Mouse (Mus musculus) macrophage (primary cell): Measurements from ENCODE around the gene Wdpcp. TPM values are rescaled to one million over a fixed set of nuclear protein-coding genes. Genes with fewer than 3 reads are reported as not detected.

Experiments
- H3K27ac ChIP-seq: fragments of 350-480 bp; formaldehyde crosslinking; 2 replicates; pipeline ENCODE4 v1.9.0; 2021
- H3K36me3 ChIP-seq: fragments of 350-480 bp; formaldehyde crosslinking; 2 replicates; pipeline ENCODE4 v1.9.0; 2021; ENCODE audit errors: inconsistent target
- H3K4me3 ChIP-seq: fragments of 350-480 bp; formaldehyde crosslinking; 2 replicates; pipeline ENCODE4 v1.9.0; 2021; ENCODE audit errors: inconsistent target
- H3K79me2 ChIP-seq: fragments of 350-480 bp; formaldehyde crosslinking; 2 replicates; pipeline ENCODE4 v1.9.0; 2021; ENCODE audit errors: inconsistent target
- WGBS: methylation state at CpG from one replicate; pipeline ENCODE4 v1.1.7; 2026; ENCODE audit warnings: inconsistent platforms; ENCODE audit not compliant: missing documents; 5-methylcytosine and 5-hydroxymethylcytosine counted together
- polyA plus RNA-seq: library from polyadenylated mRNA; stranded (reverse); fragments of 250-400 nt; gene quantifications from 3 replicates; pipeline ENCODE4 v1.2.4, GENCODE M21; 2018; ENCODE audit warnings: inconsistent platforms

Gene Wdpcp
- polyA plus RNA-seq, 1 experiment from 2014 or later, result 5.7 TPM

DNA sequence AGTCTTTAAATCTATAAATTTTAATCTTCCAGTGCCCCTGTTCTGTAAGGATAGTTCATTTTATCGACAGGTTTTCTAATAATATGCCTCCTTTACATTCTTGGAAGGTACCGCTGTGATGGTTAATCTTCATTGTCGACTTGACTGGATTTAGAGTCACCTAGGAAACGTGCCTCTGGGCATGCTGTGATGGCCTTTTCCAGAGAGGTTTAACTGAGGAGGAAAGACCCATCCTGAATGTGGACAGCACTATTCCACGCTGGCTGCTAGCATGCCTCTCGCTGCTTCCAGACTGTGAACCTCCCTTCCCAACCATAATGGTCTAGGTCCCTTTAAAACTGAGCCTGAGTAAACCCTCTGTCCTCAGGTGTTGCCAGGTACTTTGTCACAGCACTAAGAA lies 163.2 kb downstream of the Wdpcp start:
- no peak overlapping the region for H3K27ac ChIP-seq
- no peaks in the 10 kb centered on the region for H3K79me2 ChIP-seq
- no peak overlapping the region for H3K4me3 ChIP-seq
- WGBS, result 82% methylated on average over 6 of the region's 6 CpGs
- no peaks in the 10 kb centered on the region for H3K36me3 ChIP-seq

DNA sequence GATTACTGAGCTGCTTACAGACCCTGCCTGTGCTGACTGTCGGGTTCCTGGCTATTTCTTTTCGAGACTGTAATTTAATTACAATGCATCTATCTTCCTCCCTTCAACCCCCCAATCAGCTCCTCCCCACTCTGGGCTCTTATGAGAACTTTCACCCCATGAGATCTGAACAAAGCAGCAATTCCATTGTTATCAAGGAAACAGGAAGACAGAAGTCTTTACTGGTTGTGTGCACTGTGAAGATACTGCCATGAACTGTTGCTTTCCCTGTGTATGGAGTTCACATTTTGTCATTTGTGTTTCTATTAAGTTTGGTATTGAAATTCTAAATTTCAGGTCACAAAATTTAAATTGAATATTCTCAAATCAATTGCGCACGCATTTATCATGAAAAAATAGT lies 177.5 kb downstream of the Wdpcp start:
- H3K36me3 ChIP-seq, result no peaks in the 10 kb centered on the region
- WGBS, result 77% methylated on average over 4 of the region's 4 CpGs
- no peak overlapping the region for H3K4me3 ChIP-seq
- H3K27ac ChIP-seq, result no peak overlapping the region
- no peaks in the 10 kb centered on the region for H3K79me2 ChIP-seq

DNA sequence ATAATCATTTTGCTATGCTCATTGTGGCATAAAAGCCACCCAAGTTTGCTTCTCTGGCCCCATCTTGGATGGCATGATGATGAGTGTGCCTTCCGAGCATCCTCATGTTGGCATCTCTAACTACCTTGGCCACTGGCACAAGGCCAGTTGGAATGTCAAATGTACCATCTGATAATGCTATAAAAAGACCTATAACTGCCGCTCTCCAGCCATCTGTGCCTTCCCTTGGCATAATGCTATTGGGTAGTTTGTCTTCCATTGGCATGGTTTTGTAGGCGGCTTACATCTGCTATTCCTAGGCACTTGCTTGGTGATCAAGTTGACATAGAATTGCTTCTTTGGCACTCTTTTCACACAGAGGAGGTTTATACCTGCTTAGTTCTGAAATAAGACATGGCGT lies 191.2 kb downstream of the Wdpcp start:
- H3K79me2 ChIP-seq, result no peaks in the 10 kb centered on the region
- 93% methylated on average over 4 of the region's 4 CpGs for WGBS
- H3K4me3 ChIP-seq, result no peak overlapping the region
- H3K27ac ChIP-seq, result no peak overlapping the region
- H3K36me3 ChIP-seq, result no peaks in the 10 kb centered on the region

DNA sequence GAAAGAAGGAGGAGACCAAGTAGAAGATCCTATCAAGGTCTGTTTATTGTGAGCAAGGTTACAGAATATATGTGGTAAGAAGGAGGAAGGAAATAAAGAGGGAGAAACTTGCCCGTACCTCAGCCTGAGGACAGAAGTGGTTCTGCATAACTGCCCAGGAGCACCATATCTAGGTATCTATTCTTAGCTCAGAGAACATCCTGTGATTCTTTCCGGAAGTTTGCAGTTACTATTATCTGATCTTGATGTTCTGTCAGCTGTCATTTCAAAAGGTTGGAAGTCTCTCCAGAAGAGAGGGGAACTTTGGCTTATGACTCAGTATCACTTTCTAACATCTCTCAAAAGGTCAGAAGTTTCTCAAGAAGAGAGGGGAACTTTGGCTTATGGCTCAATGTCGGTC lies 216.8 kb downstream of the Wdpcp start:
- Histone ChIP-seq H3K36me3 (no peaks in the 10 kb centered on the region), H3K27ac (no peak overlapping the region), H3K4me3 (no peak overlapping the region), H3K79me2 (no peaks in the 10 kb centered on the region)
- 53% methylated on average over 3 of the region's 3 CpGs for WGBS

DNA sequence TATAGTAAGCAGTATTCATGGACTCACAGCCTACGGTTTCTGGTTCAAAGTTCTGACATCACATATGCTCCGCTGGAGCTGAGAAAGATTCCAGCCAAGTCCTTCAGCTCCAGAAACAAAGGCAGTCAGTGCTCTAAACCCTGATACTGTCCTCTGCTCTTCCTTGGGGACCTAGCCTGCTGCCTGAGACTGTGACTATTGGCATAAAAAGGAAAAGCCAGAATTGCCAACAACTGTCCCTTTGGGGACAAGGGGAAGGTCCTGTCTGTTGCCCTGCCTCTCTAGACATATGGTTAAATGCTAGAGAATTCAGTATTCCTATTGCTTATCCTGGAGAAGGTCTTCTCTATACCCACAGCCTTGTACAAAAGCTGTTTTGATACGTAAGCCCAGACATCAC lies 252.9 kb downstream of the Wdpcp start:
- no peak overlapping the region for H3K27ac ChIP-seq
- no peak overlapping the region for H3K4me3 ChIP-seq
- 92% methylated on average over 3 of the region's 3 CpGs for WGBS
- no peaks in the 10 kb centered on the region for H3K79me2 ChIP-seq
- H3K36me3 ChIP-seq, result no peaks in the 10 kb centered on the region

DNA sequence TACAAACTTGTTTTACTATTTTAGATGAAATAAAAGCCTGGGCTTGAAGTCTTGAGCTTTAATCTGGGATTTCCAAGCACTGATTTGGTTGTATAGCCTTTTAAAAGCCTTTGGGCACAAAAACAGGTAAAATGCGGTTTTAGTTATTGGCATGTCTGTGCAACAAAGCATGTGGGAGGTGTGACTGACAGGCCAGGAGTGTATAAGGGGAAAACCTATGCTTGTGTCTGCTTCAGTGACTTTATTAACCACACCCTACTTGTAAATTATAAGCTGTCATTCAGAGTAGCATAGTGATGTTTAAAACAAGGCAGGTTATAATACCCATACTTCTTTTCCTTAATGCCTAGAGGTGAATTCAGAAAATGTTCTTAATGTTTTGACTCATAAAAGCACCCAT lies 254.5 kb downstream of the Wdpcp start:
- 78% methylated on average over 1 of the region's 1 CpGs for WGBS

DNA sequence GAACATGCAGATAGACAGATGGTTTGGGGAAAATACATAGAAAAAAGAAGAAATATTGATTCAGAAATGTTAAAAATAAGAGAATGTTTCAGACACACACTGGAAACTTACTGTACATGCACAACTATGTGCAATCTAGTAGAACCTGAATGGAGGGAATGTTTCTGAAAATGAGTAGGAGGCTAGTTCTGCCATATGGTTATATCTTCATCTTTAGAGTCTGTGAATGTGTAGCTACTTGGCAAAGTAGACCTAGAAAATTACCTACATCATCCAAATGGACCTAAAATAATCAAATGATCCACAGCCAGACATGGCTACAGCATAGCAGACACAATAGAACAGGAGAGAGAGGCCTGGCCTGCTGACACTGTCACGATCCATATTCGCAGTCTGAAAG lies 275.0 kb downstream of the Wdpcp start:
- H3K36me3 ChIP-seq, result no peaks in the 10 kb centered on the region
- 87% methylated on average over 2 of the region's 2 CpGs for WGBS
- no peak overlapping the region for H3K27ac ChIP-seq
- no peaks in the 10 kb centered on the region for H3K79me2 ChIP-seq
- no peak overlapping the region for H3K4me3 ChIP-seq

More for the DNA sequence above, 254.5 kb downstream of the Wdpcp start:
- no peaks in the 10 kb centered on the region for H3K36me3 ChIP-seq
- H3K79me2 ChIP-seq, result no peaks in the 10 kb centered on the region
- H3K4me3 ChIP-seq, result no peak overlapping the region
- no peak overlapping the region for H3K27ac ChIP-seq

DNA sequence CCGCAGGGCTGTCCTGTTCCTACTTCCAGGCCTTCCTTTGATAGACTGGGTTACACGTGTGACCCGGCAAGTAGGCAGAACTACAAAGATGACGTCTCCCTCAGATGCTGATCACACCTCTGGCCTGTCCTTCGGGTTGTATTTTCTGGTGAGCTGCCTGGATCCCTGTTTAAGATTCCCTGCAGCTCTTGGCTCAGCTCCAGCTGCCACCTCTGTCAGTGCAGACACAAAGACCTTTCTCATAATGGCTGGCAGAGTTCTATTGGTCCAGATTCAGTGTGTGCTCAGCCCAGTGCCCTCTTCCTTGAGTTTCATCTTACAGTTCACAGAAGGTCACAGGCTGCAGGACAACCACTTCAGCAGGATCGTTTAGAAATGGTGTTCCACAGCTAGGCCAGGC lies 292.0 kb downstream of the Wdpcp start:
- Histone ChIP-seq H3K36me3 (no peaks in the 10 kb centered on the region), H3K27ac (no peak overlapping the region), H3K79me2 (no peaks in the 10 kb centered on the region), H3K4me3 (no peak overlapping the region)
- WGBS, result 85% methylated on average over 6 of the region's 6 CpGs

DNA sequence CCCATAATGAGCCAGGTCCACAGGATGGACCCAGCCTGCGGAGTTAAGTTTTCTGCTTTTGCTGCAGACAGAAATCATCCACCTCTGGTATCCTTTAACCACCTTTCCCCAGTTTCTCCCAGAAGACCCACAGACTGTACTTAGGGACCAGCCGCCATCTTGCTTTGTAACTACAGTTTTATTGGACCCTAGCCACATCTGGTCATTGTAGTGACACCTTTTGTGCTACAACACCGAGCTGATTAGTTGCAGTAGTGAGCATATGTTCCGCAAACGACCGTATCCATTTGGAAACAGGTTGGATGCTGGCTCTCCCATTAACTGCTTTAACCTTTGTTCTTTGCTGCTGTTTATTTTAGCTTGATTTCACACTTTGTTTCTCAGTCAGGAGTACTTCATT lies 292.5 kb downstream of the Wdpcp start:
- 92% methylated on average over 6 of the region's 6 CpGs for WGBS
- Histone ChIP-seq H3K27ac (no peak overlapping the region), H3K79me2 (no peaks in the 10 kb centered on the region), H3K4me3 (no peak overlapping the region), H3K36me3 (no peaks in the 10 kb centered on the region)

DNA sequence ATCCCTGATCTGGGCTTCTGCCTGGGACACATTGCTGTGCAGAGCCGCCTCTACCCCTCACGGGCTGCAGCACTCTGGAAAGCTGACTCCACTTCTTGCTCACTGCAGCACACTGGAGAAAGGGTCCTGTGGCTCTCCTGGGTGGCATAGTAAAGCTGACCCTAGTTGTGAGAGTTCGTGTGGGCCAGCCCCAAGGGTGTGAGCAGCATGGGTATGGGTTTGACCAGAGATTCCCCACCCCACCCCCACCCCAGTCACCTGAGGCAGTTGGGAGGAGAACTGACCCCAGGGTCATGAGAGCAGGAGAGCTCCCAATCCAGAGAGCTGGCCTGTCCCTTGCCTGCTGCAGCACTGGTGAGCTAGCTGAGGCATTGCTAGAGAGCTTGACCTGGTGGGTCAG lies 296.6 kb downstream of the Wdpcp start:
- 93% methylated on average over 3 of the region's 3 CpGs for WGBS
- Histone ChIP-seq H3K4me3 (no peak overlapping the region), H3K27ac (no peak overlapping the region), H3K36me3 (no peaks in the 10 kb centered on the region), H3K79me2 (no peaks in the 10 kb centered on the region)

DNA sequence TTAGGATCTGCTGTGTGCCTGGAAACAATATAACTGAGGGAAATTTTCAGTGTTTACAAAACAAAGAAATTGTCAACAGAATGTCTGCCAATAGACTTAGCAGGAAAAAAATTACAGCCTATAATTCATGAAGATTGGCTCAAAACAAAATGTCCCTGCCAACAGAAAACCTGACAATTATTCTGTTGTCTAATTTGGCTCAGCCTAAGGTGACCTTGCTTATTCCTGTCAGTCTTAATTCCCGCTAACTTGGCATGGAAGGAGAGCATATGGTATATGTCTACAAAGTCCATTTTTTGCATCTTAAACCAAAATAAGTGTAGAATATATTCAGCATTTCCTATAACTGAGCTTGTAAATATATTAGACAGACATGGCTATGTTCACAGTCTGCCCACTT lies 298.8 kb downstream of the Wdpcp start:
- 92% methylated on average over 1 of the region's 1 CpGs for WGBS
- H3K36me3 ChIP-seq, result no peaks in the 10 kb centered on the region

DNA sequence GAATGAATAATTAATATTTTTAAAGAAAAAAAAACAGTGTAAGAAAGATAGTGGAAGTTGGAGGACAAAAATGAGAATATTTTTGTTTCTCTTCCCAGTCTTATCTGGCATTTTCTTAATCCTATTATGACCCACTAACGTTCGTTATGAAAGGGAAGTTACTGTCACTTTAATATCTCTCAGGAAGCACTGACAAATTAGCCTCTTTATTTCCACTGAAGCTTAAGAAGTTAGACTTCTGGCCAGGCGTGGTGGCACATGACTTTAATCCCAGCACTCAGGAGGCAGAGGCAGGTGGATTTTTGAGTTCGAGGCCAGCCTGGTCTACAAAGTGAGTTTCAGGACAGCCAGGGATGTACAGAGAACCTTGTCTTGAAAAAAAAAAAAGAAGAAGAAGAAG lies 299.7 kb downstream of the Wdpcp start:
- no peaks in the 10 kb centered on the region for H3K36me3 ChIP-seq
- whole genome bisulfite sequencing, result 60% methylated on average over 4 of the region's 4 CpGs
- H3K79me2 ChIP-seq, result no peaks in the 10 kb centered on the region
- no peak overlapping the region for H3K4me3 ChIP-seq
- H3K27ac ChIP-seq, result no peak overlapping the region

More for the DNA sequence above, 298.8 kb downstream of the Wdpcp start:
- Histone ChIP-seq H3K79me2 (no peaks in the 10 kb centered on the region), H3K27ac (no peak overlapping the region), H3K4me3 (no peak overlapping the region)

DNA sequence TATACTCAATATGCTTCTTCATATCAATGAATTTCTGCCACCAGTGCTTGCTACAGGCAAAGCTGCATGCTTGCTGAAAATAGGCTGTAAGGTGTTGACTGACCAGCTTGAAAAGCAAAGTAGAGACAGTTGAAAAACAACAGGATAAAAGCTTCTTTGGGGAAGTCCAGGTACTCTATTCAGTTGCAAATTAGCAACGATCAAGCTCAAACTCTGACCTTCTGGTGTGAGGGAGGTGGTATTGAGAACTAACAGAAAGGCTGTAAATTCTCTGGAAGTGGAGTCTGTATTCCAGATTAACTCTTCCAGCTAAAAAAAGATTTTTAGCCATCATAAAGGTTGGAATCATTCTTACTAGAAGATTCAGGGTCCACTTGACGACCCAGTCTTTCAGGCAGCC lies 303.0 kb downstream of the Wdpcp start:
- no peak overlapping the region for H3K27ac ChIP-seq
- no peaks in the 10 kb centered on the region for H3K79me2 ChIP-seq
- H3K36me3 ChIP-seq, result no peaks in the 10 kb centered on the region
- WGBS, result 85% methylated on average over 2 of the region's 2 CpGs
- H3K4me3 ChIP-seq, result no peak overlapping the region

DNA sequence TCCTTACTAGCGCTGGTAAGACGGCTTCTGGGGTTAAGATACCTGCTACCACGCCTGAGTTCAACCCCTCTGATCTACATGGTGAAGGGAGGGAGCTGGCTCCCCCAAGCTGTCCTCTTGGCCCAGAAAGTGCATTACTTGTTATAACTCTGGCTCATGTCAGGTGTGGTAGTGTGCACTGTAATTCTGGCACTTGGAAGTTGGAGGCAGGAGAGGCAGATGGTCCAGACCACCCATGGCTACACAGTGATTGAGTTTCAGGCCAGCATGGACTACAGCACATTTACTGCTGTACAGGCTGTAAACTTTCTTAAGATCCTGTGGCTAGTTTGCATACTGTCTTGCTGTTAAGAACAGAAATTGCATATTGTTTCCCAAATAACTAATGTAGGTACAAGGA lies 322.7 kb downstream of the Wdpcp start:
- WGBS, result 90% methylated on average over 3 of the region's 3 CpGs
- H3K79me2 ChIP-seq, result no peaks in the 10 kb centered on the region
- H3K36me3 ChIP-seq, result no peaks in the 10 kb centered on the region
- no peak overlapping the region for H3K4me3 ChIP-seq
- no peak overlapping the region for H3K27ac ChIP-seq

DNA sequence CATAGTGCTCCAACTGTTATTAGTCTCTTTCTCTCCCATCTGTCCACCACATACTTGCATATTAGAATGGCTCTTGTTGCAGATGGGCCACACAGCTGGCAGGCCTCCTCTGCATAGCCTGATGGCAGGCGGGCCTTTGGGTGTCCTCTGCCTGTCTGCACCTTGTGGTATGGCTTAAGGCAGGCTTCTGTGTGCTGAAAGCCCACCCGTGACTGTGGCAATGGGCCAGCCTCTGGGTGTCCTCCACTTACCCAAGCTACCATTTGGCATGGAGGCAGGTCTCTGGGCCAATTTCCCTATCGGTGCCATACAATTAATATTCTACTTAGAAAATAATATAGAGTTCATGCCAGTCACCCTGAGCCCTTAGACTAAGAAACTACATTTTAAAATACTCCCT lies 350.5 kb downstream of the Wdpcp start:
- H3K27ac ChIP-seq, result no peak overlapping the region
- 100% methylated on average over 3 of the region's 3 CpGs for WGBS
- no peaks in the 10 kb centered on the region for H3K36me3 ChIP-seq
- H3K79me2 ChIP-seq, result no peaks in the 10 kb centered on the region
- H3K4me3 ChIP-seq, result no peak overlapping the region
